Mouse (Mus musculus) layer of hippocampus, adult 6 months (tissue): ENCODE measurements around the gene Exog. TPM values are rescaled to one million over a fixed set of nuclear protein-coding genes. Genes with fewer than 3 reads are reported as not detected.

Experiments
- long read RNA-seq, 2 experiments: library from polyadenylated mRNA; unstranded; transcript quantifications; one replicate each; pipeline ENCODE4 v2.0.0; 2019 to 2020
- polyA plus RNA-seq: library from polyadenylated mRNA; unstranded; fragments of <200 nt; fragmentation: Nextera tagmentation; gene quantifications from 2 replicates; pipeline ENCODE4 v1.2.3, GENCODE M21; 2021

The Exog gene
- 19.3 and 20.5 TPM in 2 replicates for polyA plus RNA-seq
- long read RNA-seq, experiment 1, transcript Exog-201 (6 exons, 3,832 nt), result major isoform, 26 of 59 reads
- long read RNA-seq, experiment 1, transcript Exog-202 (7 exons, 2,571 nt), result minor isoform, 16 of 59 reads
- long read RNA-seq, experiment 1, transcript Exog-204 (7 exons, 2,624 nt), result minor isoform, 5 of 59 reads
- long read RNA-seq, experiment 1, partial matches to known transcripts, result 2 of 59 reads
- long read RNA-seq, experiment 1, other reads (novel, unspliced or antisense), result 10 of 59 reads
- long read RNA-seq, experiment 2, transcript Exog-202 (7 exons, 2,571 nt), result minor isoform, 55 of 259 reads
- long read RNA-seq, experiment 2, transcript Exog-201 (6 exons, 3,832 nt), result major isoform, 163 of 259 reads
- long read RNA-seq, experiment 2, transcript Exog-204 (7 exons, 2,624 nt), result minor isoform, 17 of 259 reads
- long read RNA-seq, experiment 2, partial matches to known transcripts, result 4 of 259 reads
- long read RNA-seq, experiment 2, other reads (novel, unspliced or antisense), result 20 of 259 reads

GRCm38 (mm10) chr9:119444738-119445429 is at the start of gene Exog:
TSS of gene Exog (plus strand) at chr9:119444943.

GRCm38 (mm10) chr9:119401801-119402214 is 42.9 kb upstream of the Exog start, which contains the start of gene Acvr2b:
TSS of gene Acvr2b (plus strand) at chr9:119402118.

Other genes with a start within 250 kb of the Exog start
- gene Slc22a13, start 235.8 kb upstream of the Exog start, polyA plus RNA-seq, result not detected in 2 replicates
- gene Oxsr1, start 122.5 kb upstream of the Exog start, polyA plus RNA-seq, result 1.9 and 3.2 TPM in 2 replicates
- gene Acaa1a, start 105.3 kb upstream of the Exog start, polyA plus RNA-seq, result 121 and 122 TPM in 2 replicates
- 5.0 and 5.9 TPM in 2 replicates for gene Myd88, start 103.5 kb upstream of the Exog start, polyA plus RNA-seq
- gene Xylb, start 87.6 kb upstream of the Exog start, polyA plus RNA-seq, result 2.2 and 3.4 TPM in 2 replicates
- not detected in 2 replicates for gene Slc22a14, start 79.4 kb upstream of the Exog start, polyA plus RNA-seq
- 3.0 and 4.4 TPM in 2 replicates for gene Acvr2b, start 42.8 kb upstream of the Exog start, polyA plus RNA-seq
- gene Scn5a, start 134.1 kb downstream of the Exog start, polyA plus RNA-seq, result 0.45 and 0.55 TPM in 2 replicates